Mouse (Mus musculus): ENCODE results near the gene Gm28372.
"Not testable (repeated sequence)": the region's sequence is repeated elsewhere in the genome, so short reads cannot be mapped to it uniquely, and the experiment has no call there.

Gm28372 gene

GRCm38 (mm10) chr2:130404939-130405338, at the start of gene Gm28372, which contains the start of gene 1700020A23Rik:
Gene Gm28372 (plus strand): TSS chr2:130405239.
Gene 1700020A23Rik (plus strand): TSS chr2:130405259.
- no peak for DNase-seq

- no peak for DNase-seq
Measured at GRCm38 (mm10) chr2:130357551-130357950, 47.5 kb upstream of the Gm28372 start.

DNA sequence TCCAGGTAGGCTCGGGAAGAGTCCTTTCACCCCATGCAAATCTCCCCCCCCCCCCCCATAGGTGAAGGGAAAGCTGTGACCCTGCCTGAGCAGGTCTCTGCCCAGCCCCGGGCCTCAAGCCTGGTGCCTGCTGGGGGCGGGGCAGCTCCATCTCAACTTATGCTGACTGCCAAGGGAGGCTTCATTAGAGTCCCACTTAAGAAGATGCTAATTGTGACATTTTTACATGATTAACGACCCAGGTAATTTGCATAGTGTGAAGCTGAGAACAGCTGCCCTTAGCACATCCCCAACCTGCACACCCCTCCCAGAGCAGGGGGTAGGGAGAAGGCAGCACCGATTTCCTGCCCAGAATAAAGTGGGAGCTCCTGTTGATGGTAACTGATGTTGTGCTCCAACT, 46.2 kb upstream of the Gm28372 start:
- DNase-seq = no peak

GRCm38 (mm10) chr2:130362511-130363026, 42.5 kb upstream of the Gm28372 start:
- DNase-seq = peak; percentile 60

DNA sequence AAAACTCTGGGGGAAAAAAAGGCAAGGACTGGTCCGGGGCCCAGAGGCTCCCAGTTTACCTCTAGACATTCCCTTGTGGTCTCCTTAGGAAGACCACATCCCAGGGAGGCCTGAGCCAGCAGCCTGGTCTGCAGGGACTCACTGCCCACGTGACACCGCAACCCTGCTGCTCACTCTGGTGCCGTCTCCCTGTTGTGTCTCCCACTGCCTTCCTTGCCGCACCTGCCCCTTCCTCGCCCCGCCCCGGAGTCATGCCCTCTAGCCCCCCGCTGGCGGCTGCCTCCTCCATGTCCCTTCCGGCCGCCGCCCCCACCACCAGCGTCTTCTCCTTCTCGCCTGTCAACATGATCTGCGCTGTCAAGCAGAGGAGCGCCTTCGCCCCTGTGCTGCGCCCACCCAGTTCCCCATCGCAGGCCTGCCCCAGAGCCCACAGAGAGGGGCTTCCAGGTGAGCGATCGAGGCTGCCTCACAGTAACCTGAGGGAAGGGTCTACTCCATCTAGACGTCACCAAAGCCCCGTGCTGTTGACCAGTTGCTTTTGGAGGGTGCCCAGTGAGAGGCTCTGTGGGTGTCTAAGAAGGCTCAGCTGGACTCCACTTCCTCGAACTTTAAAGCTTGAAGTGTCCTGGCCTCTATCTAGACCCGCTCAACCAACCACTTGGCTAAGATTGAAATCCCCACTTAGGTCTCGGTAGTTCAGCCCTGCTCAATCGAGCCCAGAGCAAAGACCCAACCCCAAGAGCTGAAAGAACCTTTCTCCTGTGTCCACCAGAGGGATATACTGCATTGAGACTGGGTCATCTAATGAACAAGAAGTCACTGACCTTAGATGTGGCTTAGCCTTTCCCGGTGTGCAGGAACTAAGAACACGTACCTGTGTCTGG, 39.6 kb upstream of the Gm28372 start:
- no peak for DNase-seq

GRCm38 (mm10) chr2:130367386-130367785, 37.7 kb upstream of the Gm28372 start:
- DNase-seq = no peak

DNA sequence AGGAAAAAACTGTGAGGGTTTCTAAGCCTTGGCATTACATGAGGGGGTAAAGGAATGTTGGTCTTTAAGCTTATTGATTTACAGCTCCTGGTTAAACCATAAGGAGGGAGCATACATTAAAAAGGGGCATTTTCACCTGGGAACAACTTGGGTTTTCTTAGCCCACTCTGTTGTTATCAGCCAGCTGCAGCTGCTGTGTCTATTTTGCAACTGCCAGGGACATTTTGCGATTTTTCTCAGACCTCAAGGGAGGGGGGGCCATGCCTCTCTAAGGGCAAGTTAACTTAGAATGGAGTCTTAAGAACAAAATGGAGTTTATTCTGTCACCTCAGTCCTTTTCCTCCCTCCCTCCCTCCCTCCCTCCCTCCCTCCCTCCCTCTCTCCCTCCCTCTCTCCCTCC, 32.0 kb upstream of the Gm28372 start:
- not testable (repeated sequence) for DNase-seq

GRCm38 (mm10) chr2:130374951-130375350, 30.1 kb upstream of the Gm28372 start:
- no peak for DNase-seq

- DNase-seq = no peak
Measured at GRCm38 (mm10) chr2:130383205-130383604, 21.8 kb upstream of the Gm28372 start.

DNA sequence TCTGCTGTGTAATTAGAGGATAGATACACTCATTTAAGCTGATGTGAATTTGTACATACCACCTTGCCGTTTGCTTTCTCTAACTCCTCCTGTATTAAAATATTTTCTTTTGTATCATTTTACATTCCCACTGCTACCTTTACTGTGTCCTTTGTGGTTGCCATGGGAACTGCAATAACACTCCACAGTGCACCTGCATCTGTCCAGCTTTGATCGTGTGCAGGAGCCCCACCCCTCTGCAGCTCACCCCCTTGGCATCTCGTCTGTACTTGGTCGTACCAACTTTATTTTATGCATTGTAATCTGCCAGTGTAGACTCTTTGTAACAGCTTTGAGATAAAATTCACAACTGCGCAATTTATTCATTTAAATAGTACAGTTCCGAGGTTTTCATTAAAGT, 21.1 kb upstream of the Gm28372 start:
- DNase-seq = no peak

GRCm38 (mm10) chr2:130386212-130386611, 18.8 kb upstream of the Gm28372 start:
- DNase-seq = no peak

GRCm38 (mm10) chr2:130388796-130389195, 16.2 kb upstream of the Gm28372 start:
- no peak for DNase-seq

DNA sequence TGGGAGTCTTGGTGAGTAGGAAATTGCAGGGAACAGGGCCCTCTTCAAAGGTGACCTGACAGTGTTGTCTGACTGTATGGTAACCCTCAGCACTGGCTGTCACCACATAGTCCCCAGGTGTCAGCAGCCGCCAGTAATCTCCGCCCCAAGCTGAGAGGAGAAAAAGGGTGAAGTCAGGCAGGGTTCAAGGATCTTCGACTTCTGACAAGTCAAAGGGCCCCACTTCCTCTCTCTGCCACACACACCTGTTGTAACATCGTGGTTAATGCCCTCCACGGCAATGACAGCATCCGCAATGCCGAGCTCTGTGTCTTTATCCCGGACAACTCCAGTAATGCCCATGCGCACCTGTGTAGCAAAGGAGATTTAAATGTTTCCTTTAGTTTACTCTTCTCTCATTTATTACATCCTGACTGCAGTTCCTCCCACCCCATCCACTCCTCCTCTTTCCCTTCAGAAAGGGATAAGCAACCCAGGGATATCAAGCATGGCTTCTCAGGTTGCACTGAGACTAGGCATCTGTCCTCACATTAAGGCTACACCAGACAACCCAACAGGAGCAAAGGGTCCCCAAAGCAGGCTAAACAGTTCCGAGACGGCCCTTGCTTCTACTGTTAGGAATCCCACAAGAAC, 13.9 kb upstream of the Gm28372 start:
- DNase-seq = no peak

DNA sequence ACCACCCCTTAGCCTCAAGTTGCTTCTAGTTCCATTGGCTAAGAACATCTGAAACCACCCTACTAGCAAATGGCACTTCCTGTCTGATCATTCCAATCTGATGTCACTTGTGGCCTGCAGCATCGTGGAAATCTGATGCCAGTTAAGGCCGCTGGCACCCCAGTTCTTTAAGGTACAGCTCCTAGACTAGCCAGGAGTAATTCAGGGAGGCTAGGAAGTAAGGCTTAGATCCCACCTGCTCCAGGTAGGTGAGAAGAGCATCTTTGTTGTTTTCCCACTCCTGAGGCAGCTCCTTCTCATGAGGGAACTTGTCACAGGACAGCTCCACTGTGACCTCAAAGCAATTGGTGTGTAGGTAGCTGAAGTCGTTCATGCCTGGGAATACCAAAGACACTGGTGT, 12.2 kb upstream of the Gm28372 start:
- no peak for DNase-seq

GRCm38 (mm10) chr2:130395696-130396095, 9.3 kb upstream of the Gm28372 start:
- DNase-seq = no peak

DNA sequence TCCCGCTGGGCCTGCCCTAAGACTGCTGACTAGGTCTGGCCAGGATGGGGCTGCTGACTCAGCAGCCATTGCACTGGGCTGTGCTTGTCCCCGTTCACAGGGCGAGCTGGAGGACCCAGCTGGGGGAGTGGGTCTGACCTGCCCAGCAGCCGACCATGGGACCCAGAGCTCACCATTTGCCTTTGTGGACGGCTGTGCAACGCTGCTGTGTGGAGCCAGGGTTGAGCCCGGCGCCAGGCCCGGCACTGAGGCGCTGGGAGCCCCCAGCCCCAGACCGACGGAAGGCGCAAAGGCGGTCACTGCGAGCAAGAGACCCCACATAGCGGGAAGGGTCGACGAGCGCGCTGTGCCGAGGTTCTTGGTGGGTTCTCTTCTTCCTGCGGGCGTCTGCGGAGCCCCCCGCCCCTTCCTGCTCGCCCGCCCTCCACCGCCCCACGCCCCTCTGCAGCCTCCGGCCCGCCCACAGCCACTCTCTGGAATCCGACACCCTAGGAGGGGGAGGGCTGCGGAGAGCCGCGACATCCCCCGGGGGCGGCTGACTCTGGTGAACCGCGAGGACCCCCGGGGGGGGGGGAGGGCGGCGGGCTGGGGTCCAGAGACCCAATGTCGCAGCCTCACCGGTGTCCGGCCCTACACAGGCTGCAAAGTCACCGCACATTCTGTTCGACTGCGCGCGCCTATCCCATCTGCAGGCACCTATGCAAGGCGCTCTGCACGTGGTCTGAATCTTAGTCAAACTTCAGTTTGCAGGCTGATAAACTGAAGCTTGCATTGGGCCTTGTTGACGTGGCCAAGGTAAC, 7.7 kb upstream of the Gm28372 start, which contains the start of gene Cpxm1:
TSS of gene Cpxm1 (minus strand) at position 389 of the 800 bp plus-strand sequence.
- peak; percentile 11 for DNase-seq

DNA sequence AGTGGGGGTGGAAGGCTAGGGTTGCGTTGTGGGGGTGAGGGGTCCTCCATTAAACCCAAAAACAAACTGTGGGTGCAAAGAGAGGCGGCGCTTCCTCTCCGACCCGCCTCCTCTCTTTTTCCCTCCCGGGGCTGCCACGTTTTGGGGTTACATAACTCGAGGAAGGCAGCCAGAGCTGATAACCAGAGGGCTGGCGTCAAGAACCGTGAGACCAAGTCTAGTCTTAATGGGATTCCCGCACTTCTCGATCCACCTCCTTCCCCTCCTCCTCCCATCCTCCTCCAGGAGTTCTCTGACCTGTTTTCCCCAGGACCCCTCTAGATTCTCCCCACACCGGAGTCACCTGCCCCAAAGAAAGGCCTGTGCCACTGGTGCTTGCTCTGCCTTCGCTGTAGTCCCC, 6.9 kb upstream of the Gm28372 start:
- DNase-seq = no peak

DNA sequence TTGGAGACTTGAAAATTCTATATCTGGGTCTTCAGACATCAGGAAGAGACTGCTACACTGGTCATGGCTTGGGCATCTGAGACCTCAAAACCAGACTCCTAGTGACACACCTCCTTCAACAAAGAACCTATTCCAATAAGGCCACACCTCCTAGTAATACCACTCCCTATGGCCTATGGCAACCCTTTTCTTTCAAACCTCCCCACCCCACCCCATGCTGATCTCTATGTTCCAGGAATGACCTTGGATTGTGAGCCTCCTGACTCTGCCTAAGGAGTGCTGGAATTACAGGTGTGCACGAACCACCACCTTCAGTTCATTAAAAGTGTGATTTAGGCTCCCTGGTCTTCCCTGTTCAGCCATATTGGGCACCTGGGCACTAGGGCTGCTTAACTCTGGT, 5.0 kb upstream of the Gm28372 start:
- DNase-seq = no peak

DNA sequence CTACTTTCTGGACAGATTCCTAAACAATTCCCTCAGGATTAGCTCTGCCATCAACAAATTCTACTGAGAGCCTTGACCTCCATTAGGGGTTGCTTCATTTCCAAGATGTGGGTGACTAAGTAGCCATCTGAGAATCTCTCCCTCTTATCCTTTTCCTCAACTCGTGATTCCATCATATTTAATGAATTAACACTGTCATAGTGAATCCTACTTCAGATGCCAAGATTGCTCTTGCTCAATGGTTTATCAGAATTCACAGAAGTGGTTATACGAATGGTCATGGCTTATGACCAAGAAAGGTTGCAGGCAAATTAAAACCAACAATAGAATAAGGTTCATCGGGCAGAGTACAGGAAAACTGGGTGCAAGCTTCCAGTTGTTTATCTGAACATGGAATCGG, 3.1 kb upstream of the Gm28372 start:
- no peak for DNase-seq

- DNase-seq = no peak
Measured at GRCm38 (mm10) chr2:130406178-130406577, 1.1 kb downstream of the Gm28372 start, which contains the start of gene Tmem239. Gene Tmem239 (plus strand): TSS chr2:130406478.

GRCm38 (mm10) chr2:130408194-130408593, 3.2 kb downstream of the Gm28372 start:
- DNase-seq = no peak

DNA sequence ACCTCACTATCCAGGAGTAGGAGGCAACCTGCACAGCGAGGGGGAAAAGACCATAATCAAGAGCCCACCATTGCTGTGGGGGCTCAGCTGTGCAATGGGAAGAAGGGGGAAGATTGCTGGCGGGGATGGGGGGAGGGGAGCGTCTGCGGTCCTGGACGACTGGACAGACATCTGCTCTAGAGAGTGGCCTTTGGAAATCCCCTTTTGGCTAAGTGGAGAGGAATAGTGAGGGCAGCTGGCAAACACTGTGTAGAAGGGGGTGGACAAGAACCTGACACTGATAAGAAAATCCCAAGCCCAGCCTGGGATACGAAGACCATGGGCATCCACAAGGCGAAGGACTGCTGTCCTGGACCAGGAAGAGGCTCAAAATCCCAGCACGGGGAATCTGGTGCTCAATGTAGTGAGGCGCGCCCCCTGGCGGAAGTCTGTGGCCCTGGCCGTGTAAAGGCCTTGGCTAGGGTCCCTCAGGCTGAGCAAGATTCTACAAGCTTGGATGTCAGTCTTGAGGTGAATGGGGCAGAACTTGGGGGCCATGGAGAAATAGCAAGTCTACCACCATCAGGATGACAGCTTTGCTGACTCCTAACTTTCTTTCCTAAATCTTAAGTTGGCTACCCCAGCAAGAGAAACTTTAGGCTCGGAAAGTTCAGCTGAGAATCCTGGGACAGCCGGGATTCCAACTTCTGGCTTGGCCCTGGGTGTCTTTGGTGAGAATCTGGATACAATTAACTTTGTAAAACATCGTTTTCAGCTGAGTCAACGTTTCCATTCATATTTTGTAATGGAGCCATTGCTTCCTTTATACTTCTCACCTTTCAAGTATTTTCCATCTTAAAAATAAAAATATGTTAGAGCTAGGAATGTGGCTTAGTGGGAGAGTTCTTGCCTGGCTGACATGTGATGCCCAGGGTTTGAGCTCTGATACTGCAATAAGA, 6.8 kb downstream of the Gm28372 start:
- DNase-seq = peak; percentile 85

Data from kidney, adult 18-20 months (tissue).